Mouse (Mus musculus) mesoderm, embryonic 11.5 days (tissue): Measurements from ENCODE around the gene Thada.
"Not testable (repeated sequence)": the region's sequence is repeated elsewhere in the genome, so short reads cannot be mapped to it uniquely, and the experiment has no call there.

ENCODE experiments used
- DNase-seq: peaks from one replicate; pipeline ENCODE4 v3.0.0-alpha.2; 2012; ENCODE audit warnings: low read depth, low spot score

Thada gene

GRCm38 (mm10) chr17:84226231-84226630 is 239.8 kb downstream of the Thada start:
- no peak for DNase-seq

DNA sequence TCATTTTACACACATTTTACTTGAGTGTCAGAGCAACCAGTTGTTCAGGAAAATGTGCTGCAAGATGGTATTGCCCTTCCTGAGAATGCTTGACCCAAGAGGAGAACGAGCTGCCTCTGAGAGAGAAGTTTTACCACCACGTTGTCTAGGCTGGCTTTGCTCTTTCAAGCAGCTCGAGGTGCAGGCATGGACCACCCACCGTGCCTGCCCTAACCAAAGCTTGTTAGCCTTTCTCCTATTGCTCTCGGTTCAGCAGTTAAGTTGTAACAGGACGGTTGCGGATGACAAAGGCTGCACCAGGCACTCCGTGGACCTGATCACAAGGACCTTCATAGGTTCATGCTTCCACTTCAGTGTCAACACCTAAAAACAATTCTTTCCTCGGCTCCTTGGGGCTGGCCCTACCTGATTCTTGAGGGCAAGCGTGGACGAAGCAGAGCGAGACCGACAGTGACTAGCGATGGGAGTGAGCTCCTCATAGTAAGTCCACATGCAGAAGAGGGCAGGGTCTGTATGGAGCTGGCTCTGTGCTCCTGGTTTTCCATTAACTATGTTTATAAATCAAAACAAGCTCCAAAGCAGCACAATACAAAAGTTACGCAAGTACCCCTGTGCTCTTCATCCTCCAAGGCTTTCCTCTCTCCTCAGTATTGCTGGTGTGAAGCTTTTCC is 241.7 kb downstream of the Thada start:
- DNase-seq: no peak

GRCm38 (mm10) chr17:84218841-84219240 is 247.2 kb downstream of the Thada start:
- not testable (repeated sequence) for DNase-seq

- no peak for DNase-seq
Measured at GRCm38 (mm10) chr17:84217696-84218095, 248.3 kb downstream of the Thada start.

- peak; percentile 42 for DNase-seq
Measured at GRCm38 (mm10) chr17:84215264-84215960, 250.6 kb downstream of the Thada start.

DNA sequence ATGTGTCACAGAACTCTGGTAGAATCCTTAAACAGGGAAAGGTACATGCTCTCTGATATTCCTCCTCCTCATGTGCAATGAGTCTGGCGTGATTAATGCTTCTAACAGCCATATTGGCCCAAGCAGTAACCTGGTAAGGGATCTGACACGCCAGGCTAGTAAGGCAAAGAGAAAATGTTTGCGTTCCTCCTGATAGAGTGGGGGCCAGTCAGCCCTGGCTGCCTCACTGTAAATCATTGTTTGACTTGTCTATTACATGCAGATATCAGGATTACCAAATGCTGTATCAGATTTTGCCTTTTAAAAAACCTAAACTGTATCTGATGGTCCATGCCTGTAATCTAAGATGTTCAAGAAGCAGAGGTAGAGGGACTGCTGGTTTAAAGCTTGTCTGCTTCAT is 252.5 kb downstream of the Thada start:
- no peak for DNase-seq

DNA sequence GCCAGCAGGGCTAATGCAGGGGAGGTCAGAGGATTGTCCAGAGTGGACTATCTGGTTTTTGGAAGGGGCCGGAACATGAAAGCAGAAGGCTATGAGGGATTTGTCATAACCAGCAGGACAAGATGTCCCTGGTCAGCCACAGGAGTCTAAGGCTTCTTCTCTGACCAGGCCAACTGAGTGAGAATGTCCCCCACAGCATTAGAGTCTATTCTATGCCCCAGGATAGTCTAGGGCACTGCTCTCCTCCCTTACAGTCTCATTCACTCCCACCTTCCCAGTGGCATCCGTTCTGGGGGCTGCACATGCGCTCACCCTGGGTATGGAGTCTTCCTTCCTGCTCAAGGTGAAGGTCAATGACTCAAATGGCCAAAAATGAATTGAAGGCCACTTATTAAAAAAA is 258.4 kb downstream of the Thada start:
- DNase-seq: no peak

DNA sequence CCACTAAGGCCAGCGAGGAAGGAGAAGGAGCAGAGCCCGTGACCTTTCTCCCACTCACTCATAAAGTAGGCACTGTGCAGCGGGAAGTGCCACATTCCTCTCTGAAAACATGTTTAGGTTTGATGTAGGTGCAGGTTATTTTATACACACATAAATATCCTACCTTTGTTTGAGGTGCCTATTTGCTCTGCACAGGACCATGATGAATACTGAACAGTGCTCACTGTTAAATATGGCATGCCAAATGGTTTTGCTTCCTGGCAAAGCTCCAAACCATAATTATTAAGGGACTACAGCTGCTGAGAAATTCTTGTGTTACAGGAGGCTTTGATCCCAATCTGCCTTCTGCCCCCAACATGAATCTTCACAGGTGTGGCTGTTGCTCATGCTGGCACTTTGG is 259.8 kb downstream of the Thada start:
- no peak for DNase-seq

DNA sequence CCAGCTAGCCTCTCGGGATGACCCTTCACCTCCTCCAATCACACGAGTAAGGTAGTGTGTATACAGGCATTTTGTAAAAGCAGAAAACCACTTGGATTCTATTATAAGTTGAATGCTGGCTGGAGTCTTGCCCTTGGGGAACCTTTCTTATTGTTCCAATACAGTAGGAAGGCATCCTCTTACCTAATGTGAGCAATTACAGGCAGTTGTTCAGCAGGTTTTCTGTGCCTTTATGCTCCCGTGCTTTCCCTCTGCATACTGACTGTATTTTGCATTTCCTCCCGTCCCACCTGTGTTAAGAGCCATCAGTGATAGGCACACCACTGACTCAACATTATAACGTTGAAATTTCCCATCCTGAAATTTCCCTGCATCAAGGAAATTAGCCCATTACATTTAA is 261.0 kb downstream of the Thada start:
- DNase-seq: no peak

DNA sequence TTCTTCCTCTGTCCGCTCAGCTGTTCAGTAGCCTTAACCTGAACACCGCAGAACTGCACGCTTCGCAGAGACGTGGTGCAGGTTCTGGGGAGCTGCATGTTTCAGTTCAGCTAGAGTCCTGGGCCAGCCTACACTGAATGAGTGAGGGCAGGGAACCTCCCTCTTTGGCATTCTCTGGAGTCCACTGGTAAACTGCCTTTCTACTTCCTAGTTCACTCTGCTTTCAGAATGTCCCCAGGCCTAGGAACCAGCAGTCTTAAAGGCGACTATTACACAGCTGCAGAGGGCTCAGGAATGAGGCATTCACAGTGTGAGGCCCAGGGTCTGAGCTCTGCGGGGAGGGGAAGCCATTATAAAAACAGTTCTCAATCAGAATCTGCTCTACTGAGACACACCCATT is 262.7 kb downstream of the Thada start:
- DNase-seq: no peak

DNA sequence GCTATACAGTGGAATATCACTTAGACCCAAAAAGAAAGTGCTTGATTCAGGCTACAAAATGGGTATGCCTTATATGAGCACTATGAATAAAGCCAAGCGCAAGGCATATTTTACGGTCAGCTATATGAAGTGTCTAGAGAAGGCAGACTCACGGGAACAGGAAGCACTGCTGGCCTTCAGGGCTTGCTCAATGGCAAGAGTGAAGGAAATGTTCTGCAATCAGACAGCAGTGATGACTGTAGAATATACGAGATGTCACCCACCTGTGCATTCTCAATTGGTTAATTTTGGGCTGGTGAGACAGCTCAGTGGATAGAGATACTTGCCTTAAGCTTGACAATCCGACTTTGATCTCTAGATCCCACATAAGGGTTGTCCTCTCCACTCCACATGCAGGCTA is 264.8 kb downstream of the Thada start:
- DNase-seq: no peak

DNA sequence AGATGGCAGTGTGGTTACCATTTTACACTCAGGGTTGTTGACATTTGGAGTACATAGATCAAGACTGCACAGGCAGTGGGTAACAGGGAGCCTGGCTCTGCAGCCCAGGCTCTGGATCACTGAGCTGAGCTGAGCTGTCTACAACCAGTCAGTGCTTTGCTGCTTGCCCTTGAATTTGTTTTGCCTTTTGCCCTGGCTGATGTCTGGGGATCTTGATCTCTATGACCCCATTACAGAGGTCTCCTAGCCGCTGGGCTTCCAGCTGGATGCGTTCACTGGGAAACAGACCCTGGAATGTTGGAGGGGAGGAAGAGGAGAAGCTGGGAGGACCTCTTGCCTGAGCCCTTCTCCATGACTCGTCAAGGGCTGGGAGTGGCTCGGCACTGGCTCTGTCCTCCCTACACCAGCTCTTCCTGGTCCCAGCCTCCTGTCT is 268.1 kb downstream of the Thada start:
- DNase-seq: no peak

- DNase-seq: no peak
Measured at GRCm38 (mm10) chr17:84196329-84196728, 269.7 kb downstream of the Thada start.

DNA sequence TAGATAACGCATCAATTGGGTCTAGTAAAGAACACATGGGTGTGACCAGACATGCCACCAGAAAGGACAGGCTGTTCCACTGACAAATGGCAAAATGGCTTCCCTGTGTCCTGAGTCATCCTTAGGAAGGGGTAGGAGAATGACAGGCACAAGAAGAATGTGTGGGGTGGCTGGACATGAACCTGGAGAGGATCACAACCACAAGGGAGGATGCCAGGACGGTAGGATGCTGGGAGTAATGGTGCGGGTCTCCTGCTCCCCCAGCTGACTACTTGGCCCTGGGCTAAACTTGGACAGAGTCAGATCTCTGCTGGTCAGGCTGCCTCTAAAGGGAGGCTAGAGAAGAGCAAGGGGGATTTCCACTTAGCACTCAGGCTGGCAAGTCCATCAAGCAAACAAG is 270.2 kb downstream of the Thada start:
- DNase-seq: no peak

DNA sequence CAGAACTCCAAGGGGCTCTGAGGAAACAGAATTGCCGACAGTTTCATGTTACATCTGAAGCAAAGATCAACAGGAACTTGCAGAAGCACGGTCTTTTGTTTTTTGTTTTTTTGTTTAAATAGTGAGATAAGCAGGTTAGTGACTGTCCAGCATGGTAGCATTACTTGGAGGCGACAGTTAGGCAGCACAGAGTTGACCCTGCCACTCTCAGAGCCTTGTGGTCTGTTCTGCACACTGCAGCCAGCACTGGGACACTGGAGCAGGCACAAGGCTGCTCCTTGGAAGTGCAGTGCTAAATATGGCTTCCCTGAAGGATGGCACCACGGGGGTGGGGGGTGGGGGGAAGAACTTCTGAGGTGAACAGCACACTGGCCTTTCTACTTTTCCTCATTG is 271.0 kb downstream of the Thada start:
- no peak for DNase-seq

- DNase-seq: no peak
Measured at GRCm38 (mm10) chr17:84194282-84195002, 271.6 kb downstream of the Thada start.

DNA sequence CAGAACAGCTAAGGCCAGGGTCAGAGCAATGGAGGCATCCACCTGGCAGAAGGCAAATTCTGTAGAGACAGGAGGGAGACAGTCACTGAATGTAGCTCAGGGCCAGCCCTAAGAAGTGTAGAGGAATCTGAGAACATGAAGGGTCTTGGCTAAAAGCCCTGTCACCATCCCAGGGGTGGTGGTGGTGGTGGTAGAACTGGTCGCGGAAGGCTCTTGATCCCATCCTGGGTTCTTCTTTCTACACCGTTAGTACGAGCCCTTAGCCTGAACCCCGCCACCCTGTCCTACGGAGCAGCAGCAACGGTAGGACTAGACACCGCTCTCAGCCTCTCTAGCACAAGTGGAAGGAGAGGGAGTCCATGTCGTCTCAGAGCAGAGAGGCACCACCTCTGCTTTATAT is 272.6 kb downstream of the Thada start:
- no peak for DNase-seq

- no peak for DNase-seq
Measured at GRCm38 (mm10) chr17:84191946-84192345, 274.1 kb downstream of the Thada start.

GRCm38 (mm10) chr17:84190885-84191284 is 275.1 kb downstream of the Thada start:
- DNase-seq: peak; percentile 85

DNA sequence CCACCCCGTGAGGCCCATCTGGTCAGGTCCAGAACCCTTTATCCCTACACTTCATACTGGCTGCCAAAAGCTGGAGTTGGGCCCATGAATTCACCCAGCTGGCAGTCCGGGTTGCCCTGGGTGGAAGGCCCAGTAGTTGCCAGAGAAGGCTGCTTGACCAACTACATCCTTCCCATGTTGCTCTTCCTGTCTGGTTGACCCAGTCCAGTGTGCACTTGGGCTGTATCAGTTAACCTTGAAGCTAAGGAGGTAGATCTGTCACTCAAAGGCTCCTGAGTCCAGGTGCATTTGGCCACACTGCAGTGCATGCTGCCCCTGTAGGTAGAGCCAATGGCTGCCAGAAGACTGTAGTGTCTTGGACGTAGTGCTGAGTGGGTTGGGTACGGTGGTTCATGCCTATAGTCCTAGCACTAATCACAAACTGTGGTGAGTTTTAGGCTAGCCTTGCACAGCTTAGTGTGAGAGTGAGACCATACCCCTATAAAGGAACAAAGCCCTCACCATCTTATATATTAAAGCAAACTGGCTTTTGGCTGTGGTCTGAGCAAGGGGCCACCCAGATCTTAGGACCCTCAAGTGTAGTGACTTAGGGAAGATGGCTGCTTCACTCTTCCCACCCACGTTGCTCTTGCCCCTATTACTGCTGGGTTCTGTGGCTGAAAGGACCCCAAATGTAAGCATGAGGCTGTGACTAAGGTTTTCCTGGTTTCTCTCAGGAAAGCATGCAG is 276.7 kb downstream of the Thada start:
- no peak for DNase-seq

GRCm38 (mm10) chr17:84188374-84188961 is 277.5 kb downstream of the Thada start:
- peak; percentile 86 for DNase-seq
